Mouse (Mus musculus): ENCODE measurements around the gene Gzma. TPM values are rescaled to one million over a fixed set of nuclear protein-coding genes. Genes with fewer than 3 reads are reported as not detected.

Gene Gzma
- polyA plus RNA-seq, 1 experiment: 0.13 TPM

- H3K27ac ChIP-seq (ENCODE audit: insufficient read depth, low read length): no peak overlapping the region
- TF ChIP-seq POLR2A (IDR thresholded peaks at IDR 0.05; ENCODE audit: extremely low read depth, insufficient read depth, low read length) (no peak), CTCF (IDR thresholded peaks at IDR 0.05; ENCODE audit: extremely low read depth, insufficient read depth, low read length) (no peak)
These were observed 6.2 kb downstream of the Gzma start for GRCm38 (mm10) chr13:113094618-113095017.

GRCm38 (mm10) chr13:113090489-113090888 is 10.3 kb downstream of the Gzma start:
- Histone ChIP-seq H3K27ac (ENCODE audit: insufficient read depth, low read length) (no peak overlapping the region), H3K4me1 (ENCODE audit: control insufficient read depth, insufficient read depth, low read length) (no peaks in the 10 kb centered on the region), H3K4me3 (ENCODE audit: insufficient read depth, low read length) (no peak overlapping the region)
- no peak for TF ChIP-seq POLR2A (IDR thresholded peaks at IDR 0.05; ENCODE audit: extremely low read depth, insufficient read depth, low read length)
- no peak for TF ChIP-seq CTCF (IDR thresholded peaks at IDR 0.05; ENCODE audit: extremely low read depth, insufficient read depth, low read length)

More at GRCm38 (mm10) chr13:113094618-113095017, 6.2 kb downstream of the Gzma start:
- Histone ChIP-seq H3K4me1 (ENCODE audit: control insufficient read depth, insufficient read depth, low read length) (no peaks in the 10 kb centered on the region), H3K4me3 (ENCODE audit: insufficient read depth, low read length) (no peak overlapping the region)

GRCm38 (mm10) chr13:113087226-113088017 is 13.4 kb downstream of the Gzma start:
- Histone ChIP-seq H3K4me3 (ENCODE audit: insufficient read depth, low read length) (no peak overlapping the region), H3K4me1 (ENCODE audit: control insufficient read depth, insufficient read depth, low read length) (no peaks in the 10 kb centered on the region), H3K27ac (ENCODE audit: insufficient read depth, low read length) (no peak overlapping the region)
- no peak for TF ChIP-seq POLR2A (IDR thresholded peaks at IDR 0.05; ENCODE audit: extremely low read depth, insufficient read depth, low read length)
- no peak for TF ChIP-seq CTCF (IDR thresholded peaks at IDR 0.05; ENCODE audit: extremely low read depth, insufficient read depth, low read length)

GRCm38 (mm10) chr13:113084732-113085131 is 16.0 kb downstream of the Gzma start:
- Histone ChIP-seq H3K27ac (ENCODE audit: insufficient read depth, low read length) (no peak overlapping the region), H3K4me3 (ENCODE audit: insufficient read depth, low read length) (no peak overlapping the region), H3K4me1 (ENCODE audit: control insufficient read depth, insufficient read depth, low read length) (no peaks in the 10 kb centered on the region)
- TF ChIP-seq CTCF (IDR thresholded peaks at IDR 0.05; ENCODE audit: extremely low read depth, insufficient read depth, low read length) (no peak), POLR2A (IDR thresholded peaks at IDR 0.05; ENCODE audit: extremely low read depth, insufficient read depth, low read length) (no peak)

GRCm38 (mm10) chr13:113082101-113082500 is 18.7 kb downstream of the Gzma start:
- Histone ChIP-seq H3K4me3 (ENCODE audit: insufficient read depth, low read length) (no peak overlapping the region), H3K4me1 (ENCODE audit: control insufficient read depth, insufficient read depth, low read length) (no peaks in the 10 kb centered on the region), H3K27ac (ENCODE audit: insufficient read depth, low read length) (no peak overlapping the region)
- TF ChIP-seq CTCF (IDR thresholded peaks at IDR 0.05; ENCODE audit: extremely low read depth, insufficient read depth, low read length) (no peak), POLR2A (IDR thresholded peaks at IDR 0.05; ENCODE audit: extremely low read depth, insufficient read depth, low read length) (no peak)

- Histone ChIP-seq H3K4me1 (ENCODE audit: control insufficient read depth, insufficient read depth, low read length) (no peaks in the 10 kb centered on the region), H3K4me3 (ENCODE audit: insufficient read depth, low read length) (no peak overlapping the region), H3K27ac (ENCODE audit: insufficient read depth, low read length) (no peak overlapping the region)
- TF ChIP-seq CTCF (IDR thresholded peaks at IDR 0.05; ENCODE audit: extremely low read depth, insufficient read depth, low read length) (no peak), POLR2A (IDR thresholded peaks at IDR 0.05; ENCODE audit: extremely low read depth, insufficient read depth, low read length) (no peak)
These were observed 21.8 kb downstream of the Gzma start for GRCm38 (mm10) chr13:113079021-113079420.

GRCm38 (mm10) chr13:113064542-113064941 is 36.2 kb downstream of the Gzma start:
- H3K27ac ChIP-seq (ENCODE audit: insufficient read depth, low read length): no peak overlapping the region
- H3K4me3 ChIP-seq (ENCODE audit: insufficient read depth, low read length): no peak overlapping the region
- H3K4me1 ChIP-seq (ENCODE audit: control insufficient read depth, insufficient read depth, low read length): no peaks in the 10 kb centered on the region
- TF ChIP-seq CTCF (IDR thresholded peaks at IDR 0.05; ENCODE audit: extremely low read depth, insufficient read depth, low read length): no peak

GRCm38 (mm10) chr13:113061746-113062145 is 39.0 kb downstream of the Gzma start:
- TF ChIP-seq CTCF (IDR thresholded peaks at IDR 0.05; ENCODE audit: extremely low read depth, insufficient read depth, low read length): no peak
- TF ChIP-seq POLR2A (IDR thresholded peaks at IDR 0.05; ENCODE audit: extremely low read depth, insufficient read depth, low read length): no peak
- H3K27ac ChIP-seq (ENCODE audit: insufficient read depth, low read length): no peak overlapping the region
- H3K4me1 ChIP-seq (ENCODE audit: control insufficient read depth, insufficient read depth, low read length): no peaks in the 10 kb centered on the region
- H3K4me3 ChIP-seq (ENCODE audit: insufficient read depth, low read length): no peak overlapping the region

GRCm38 (mm10) chr13:113055826-113056225 is 45.0 kb downstream of the Gzma start:
- Histone ChIP-seq H3K4me3 (ENCODE audit: insufficient read depth, low read length) (no peak overlapping the region), H3K4me1 (ENCODE audit: control insufficient read depth, insufficient read depth, low read length) (no peaks in the 10 kb centered on the region), H3K27ac (ENCODE audit: insufficient read depth, low read length) (no peak overlapping the region)
- TF ChIP-seq CTCF (IDR thresholded peaks at IDR 0.05; ENCODE audit: extremely low read depth, insufficient read depth, low read length) (peak; percentile 22; the same call in 1 of the 2 replicates), POLR2A (IDR thresholded peaks at IDR 0.05; ENCODE audit: extremely low read depth, insufficient read depth, low read length) (no peak)

GRCm38 (mm10) chr13:113054230-113054629 is 46.6 kb downstream of the Gzma start:
- no peak overlapping the region for H3K4me3 ChIP-seq (ENCODE audit: insufficient read depth, low read length)
- H3K4me1 ChIP-seq (ENCODE audit: control insufficient read depth, insufficient read depth, low read length): no peaks in the 10 kb centered on the region
- H3K27ac ChIP-seq (ENCODE audit: insufficient read depth, low read length): no peak overlapping the region
- no peak for TF ChIP-seq POLR2A (IDR thresholded peaks at IDR 0.05; ENCODE audit: extremely low read depth, insufficient read depth, low read length)
- TF ChIP-seq CTCF (IDR thresholded peaks at IDR 0.05; ENCODE audit: extremely low read depth, insufficient read depth, low read length): no peak

Measured in cortical plate, adult 2 months (tissue).